Mouse (Mus musculus) bone marrow, adult 2 months (tissue): ENCODE measurements around the gene Arhgef10l.

ENCODE experiments used
- CTCF ChIP-seq: fragments of 200-500 bp; IDR thresholded peaks from 2 replicates; pipeline ENCODE4 v1.5.1; 2011; ENCODE audit warnings: low read length, control low read depth; ENCODE audit not compliant: control insufficient read depth, insufficient read depth
- POLR2A ChIP-seq: fragments of 200-500 bp; IDR thresholded peaks from 2 replicates; pipeline ENCODE4 v1.6.1; 2011; ENCODE audit warnings: low read depth, mild to moderate bottlenecking, control low read depth, low read length, borderline replicate concordance; ENCODE audit not compliant: control insufficient read depth

GRCm38 (mm10) chr4:140485442-140485841 is 180.4 kb downstream of the Arhgef10l start:
- TF ChIP-seq CTCF: no peak
- TF ChIP-seq POLR2A: no peak
